Mouse (Mus musculus) thymus, postnatal 0 days (tissue): ENCODE measurements around the gene Vmn2r36. TPM values are rescaled to one million over a fixed set of nuclear protein-coding genes. Genes with fewer than 3 reads are reported as not detected.
"Not testable (repeated sequence)": the region's sequence is repeated elsewhere in the genome, so short reads cannot be mapped to it uniquely, and the experiment has no call there.

ENCODE experiments used
- DNase-seq: peaks from one replicate; pipeline ENCODE4 v3.0.0-alpha.2; 2015; ENCODE audit warnings: low spot score
- polyA plus RNA-seq: library from polyadenylated mRNA; unstranded; fragments of >200 nt; fragmentation: Nextera tagmentation; extraction: Ambion mirVana; gene quantifications from 2 replicates; pipeline ENCODE4 v1.2.1, GENCODE M21; 2015

The Vmn2r36 gene
- not detected in 2 replicates for polyA plus RNA-seq

DNA sequence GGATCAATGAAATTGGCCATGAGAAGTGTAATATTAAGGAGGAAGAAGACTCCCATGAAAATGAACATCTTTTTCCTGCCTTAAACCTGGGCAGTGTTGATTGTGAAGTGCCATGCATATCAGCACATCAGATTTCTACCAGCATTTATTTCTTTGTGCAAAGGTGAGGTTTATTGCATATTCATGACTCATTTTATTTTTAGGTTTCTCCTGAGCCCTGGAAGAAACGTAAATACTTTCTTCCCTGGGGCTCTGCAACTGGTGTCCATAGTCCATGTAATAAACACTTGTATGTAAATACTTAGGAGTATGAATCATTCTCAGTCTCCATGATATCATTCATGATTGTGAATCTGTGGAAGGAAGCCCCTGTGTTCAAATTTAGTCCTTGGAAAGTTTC lies at the start of gene Vmn2r36:
Vmn2r36 (minus strand) TSS at position 101 of the 400 bp plus-strand sequence.
- not testable (repeated sequence) for DNase-seq

Other genes starting within 250 kb of the Vmn2r36 start
- not detected in 2 replicates for gene Vmn2r34, start 213.0 kb downstream of the Vmn2r36 start, polyA plus RNA-seq
- not detected in 2 replicates for gene Vmn2r35, start 82.6 kb downstream of the Vmn2r36 start, polyA plus RNA-seq